Mouse (Mus musculus): ENCODE measurements around the gene Kcnh3. TPM values are rescaled to one million over a fixed set of nuclear protein-coding genes. Genes with fewer than 3 reads are reported as not detected.

The Kcnh3 gene
- polyA plus RNA-seq, 1 experiment from 2014 or later = 0.04 TPM

- H3K9ac ChIP-seq (ENCODE audit: low read length) = no peak overlapping the region
- 85% methylated on average over 11 of the region's 11 CpGs for WGBS
- ATAC-seq (ENCODE audit: low FRiP score) = no peak
Observed at GRCm38 (mm10) chr15:99215741-99216463, 8.8 kb upstream of the Kcnh3 start.

GRCm38 (mm10) chr15:99217630-99218029 lies 7.0 kb upstream of the Kcnh3 start:
- Histone ChIP-seq H3K4me3 (ENCODE audit: low read depth, low read length) (no peak overlapping the region), H3K4me1 (ENCODE audit: control insufficient read depth, insufficient read depth, low read length) (no peaks in the 10 kb centered on the region; the same call in 1 of the 2 replicates), H3K36me3 (ENCODE audit: control insufficient read depth, insufficient read depth, low read length) (no peaks in the 10 kb centered on the region), H3K27me3 (ENCODE audit: control insufficient read depth, insufficient read depth, low read length) (peaks cover 19% of the 10 kb centered on the region), H3K9ac (ENCODE audit: low read length) (no peak overlapping the region), H3K27ac (ENCODE audit: low read depth, low read length) (no peak overlapping the region), H3K9me3 (ENCODE audit: control insufficient read depth, low read length) (no peaks in the 10 kb centered on the region), H3K4me2 (no peak overlapping the region)
- ATAC-seq (ENCODE audit: low FRiP score) (no peak), DNase-seq (ENCODE audit: low spot score, missing footprints) (no peak)
- WGBS = 91% methylated on average over 4 of the region's 4 CpGs

More at GRCm38 (mm10) chr15:99215741-99216463, 8.8 kb upstream of the Kcnh3 start:
- Histone ChIP-seq H3K4me1 (ENCODE audit: control insufficient read depth, insufficient read depth, low read length) (no peaks in the 10 kb centered on the region), H3K36me3 (ENCODE audit: control insufficient read depth, insufficient read depth, low read length) (0 out of 2 replicates have a peak, but pooled peaks cover 2% of the 10 kb centered on the region), H3K4me3 (ENCODE audit: low read depth, low read length) (no peak overlapping the region), H3K27ac (ENCODE audit: low read depth, low read length) (no peak overlapping the region), H3K9me3 (ENCODE audit: control insufficient read depth, low read length) (no peaks in the 10 kb centered on the region), H3K4me2 (no peak overlapping the region), H3K27me3 (ENCODE audit: control insufficient read depth, insufficient read depth, low read length) (peaks cover 2% of the 10 kb centered on the region)
- DNase-seq (ENCODE audit: low spot score, missing footprints) = no peak

- peaks cover 22% of the 10 kb centered on the region for H3K4me1 ChIP-seq (ENCODE audit: control insufficient read depth, insufficient read depth, low read length)
- no peak overlapping the region for H3K27ac ChIP-seq (ENCODE audit: low read depth, low read length)
- no peaks in the 10 kb centered on the region for H3K36me3 ChIP-seq (ENCODE audit: control insufficient read depth, insufficient read depth, low read length)
- ATAC-seq (ENCODE audit: low FRiP score) = no peak
- no peak overlapping the region for H3K9ac ChIP-seq (ENCODE audit: low read length)
- H3K27me3 ChIP-seq (ENCODE audit: control insufficient read depth, insufficient read depth, low read length) = peaks cover 57% of the 10 kb centered on the region
- H3K9me3 ChIP-seq (ENCODE audit: control insufficient read depth, low read length) = no peaks in the 10 kb centered on the region
- WGBS = 8% methylated on average over 8 of the region's 8 CpGs
- peak; percentile 88 for DNase-seq (ENCODE audit: low spot score, missing footprints)
- no peak overlapping the region for H3K4me3 ChIP-seq (ENCODE audit: low read depth, low read length)
- H3K4me2 ChIP-seq = no peak overlapping the region
Observed at GRCm38 (mm10) chr15:99221315-99221952, 3.2 kb upstream of the Kcnh3 start.

- Histone ChIP-seq H3K27ac (ENCODE audit: low read depth, low read length) (no peak overlapping the region), H3K27me3 (ENCODE audit: control insufficient read depth, insufficient read depth, low read length) (peaks cover 73% of the 10 kb centered on the region), H3K9me3 (ENCODE audit: control insufficient read depth, low read length) (no peaks in the 10 kb centered on the region), H3K4me3 (ENCODE audit: low read depth, low read length) (peak overlapping the region; percentile 28), H3K9ac (ENCODE audit: low read length) (no peak overlapping the region; the same call in 1 of the 2 replicates), H3K36me3 (ENCODE audit: control insufficient read depth, insufficient read depth, low read length) (no peaks in the 10 kb centered on the region), H3K4me1 (ENCODE audit: control insufficient read depth, insufficient read depth, low read length) (peaks cover 22% of the 10 kb centered on the region), H3K4me2 (peak overlapping the region; percentile 40)
- ATAC-seq (ENCODE audit: low FRiP score) (peak; percentile 4; the same call in 1 of the 2 replicates), DNase-seq (ENCODE audit: low spot score, missing footprints) (peak; percentile 93)
- 5% methylated on average over 18 of the region's 18 CpGs for WGBS
Observed at GRCm38 (mm10) chr15:99222794-99223584, 1.7 kb upstream of the Kcnh3 start.

- Histone ChIP-seq H3K9ac (ENCODE audit: low read length) (peak overlapping the region; percentile 9; the same call in 1 of the 2 replicates), H3K9me3 (ENCODE audit: control insufficient read depth, low read length) (no peaks in the 10 kb centered on the region), H3K36me3 (ENCODE audit: control insufficient read depth, insufficient read depth, low read length) (no peaks in the 10 kb centered on the region), H3K27me3 (ENCODE audit: control insufficient read depth, insufficient read depth, low read length) (peaks cover 80% of the 10 kb centered on the region), H3K27ac (ENCODE audit: low read depth, low read length) (no peak overlapping the region), H3K4me2 (peak overlapping the region; percentile 40), H3K4me3 (ENCODE audit: low read depth, low read length) (peak overlapping the region; percentile 28), H3K4me1 (ENCODE audit: control insufficient read depth, insufficient read depth, low read length) (peaks cover 22% of the 10 kb centered on the region)
- 0% methylated on average over 44 of the region's 46 CpGs for WGBS
- ATAC-seq (ENCODE audit: low FRiP score) = peak; percentile 31; the same call in 1 of the 2 replicates
- peak; percentile 96 for DNase-seq (ENCODE audit: low spot score, missing footprints)
Observed at GRCm38 (mm10) chr15:99223585-99224207, 965 bp upstream of the Kcnh3 start.

- H3K27me3 ChIP-seq (ENCODE audit: control insufficient read depth, insufficient read depth, low read length) = peaks cover 80% of the 10 kb centered on the region
- no peak overlapping the region for H3K9ac ChIP-seq (ENCODE audit: low read length)
- H3K4me2 ChIP-seq = no peak overlapping the region
- H3K4me1 ChIP-seq (ENCODE audit: control insufficient read depth, insufficient read depth, low read length) = peaks cover 22% of the 10 kb centered on the region
- peak; percentile 95 for DNase-seq (ENCODE audit: low spot score, missing footprints)
- ATAC-seq (ENCODE audit: low FRiP score) = no peak
- H3K4me3 ChIP-seq (ENCODE audit: low read depth, low read length) = peak overlapping the region; percentile 28; the same call in 1 of the 2 replicates
- no peaks in the 10 kb centered on the region for H3K36me3 ChIP-seq (ENCODE audit: control insufficient read depth, insufficient read depth, low read length)
- WGBS = under 1% methylated on average over 21 of the region's 22 CpGs
- H3K9me3 ChIP-seq (ENCODE audit: control insufficient read depth, low read length) = no peaks in the 10 kb centered on the region
- H3K27ac ChIP-seq (ENCODE audit: low read depth, low read length) = no peak overlapping the region
Observed at GRCm38 (mm10) chr15:99225081-99225810, 585 bp downstream of the Kcnh3 start.

- peaks cover 22% of the 10 kb centered on the region for H3K4me1 ChIP-seq (ENCODE audit: control insufficient read depth, insufficient read depth, low read length)
- H3K9ac ChIP-seq (ENCODE audit: low read length) = no peak overlapping the region
- H3K4me3 ChIP-seq (ENCODE audit: low read depth, low read length) = no peak overlapping the region
- WGBS = 18% methylated on average over 14 of the region's 14 CpGs
- H3K27me3 ChIP-seq (ENCODE audit: control insufficient read depth, insufficient read depth, low read length) = peaks cover 80% of the 10 kb centered on the region
- H3K4me2 ChIP-seq = no peak overlapping the region
- no peaks in the 10 kb centered on the region for H3K9me3 ChIP-seq (ENCODE audit: control insufficient read depth, low read length)
- DNase-seq (ENCODE audit: low spot score, missing footprints) (no peak), ATAC-seq (ENCODE audit: low FRiP score) (no peak)
- H3K27ac ChIP-seq (ENCODE audit: low read depth, low read length) = no peak overlapping the region
- H3K36me3 ChIP-seq (ENCODE audit: control insufficient read depth, insufficient read depth, low read length) = no peaks in the 10 kb centered on the region
Observed at GRCm38 (mm10) chr15:99226090-99226489, 1.4 kb downstream of the Kcnh3 start.

- Histone ChIP-seq H3K9ac (ENCODE audit: low read length) (no peak overlapping the region), H3K4me1 (ENCODE audit: control insufficient read depth, insufficient read depth, low read length) (no peaks in the 10 kb centered on the region), H3K27me3 (ENCODE audit: control insufficient read depth, insufficient read depth, low read length) (peaks cover 21% of the 10 kb centered on the region), H3K27ac (ENCODE audit: low read depth, low read length) (no peak overlapping the region), H3K9me3 (ENCODE audit: control insufficient read depth, low read length) (no peaks in the 10 kb centered on the region), H3K36me3 (ENCODE audit: control insufficient read depth, insufficient read depth, low read length) (no peaks in the 10 kb centered on the region), H3K4me3 (ENCODE audit: low read depth, low read length) (no peak overlapping the region), H3K4me2 (no peak overlapping the region)
- ATAC-seq (ENCODE audit: low FRiP score) (no peak), DNase-seq (ENCODE audit: low spot score, missing footprints) (no peak)
- WGBS = 76% methylated on average over 10 of the region's 10 CpGs
Observed at GRCm38 (mm10) chr15:99231998-99232397, 7.3 kb downstream of the Kcnh3 start.

Data from midbrain, embryonic 11.5 days (tissue).